Mouse (Mus musculus): ENCODE results near the gene Pkp1. TPM values are rescaled to one million over a fixed set of nuclear protein-coding genes. Genes with fewer than 3 reads are reported as not detected.

The Pkp1 gene
- total and polyA plus RNA-seq, 3 experiments, result not detected

GRCm38 (mm10) chr1:135857137-135857775 lies 61.8 kb downstream of the Pkp1 start:
- TF ChIP-seq ZKSCAN1 (IDR thresholded peaks at IDR 0.05; ENCODE audit: low read depth, low read length) (no peak), GABPA (IDR thresholded peaks at IDR 0.05; ENCODE audit: low read depth, low read length) (no peak), RAD21 (IDR thresholded peaks at IDR 0.05; ENCODE audit: low read depth, low read length) (no peak)
- Histone ChIP-seq H3K4me3 (ENCODE audit: control insufficient read depth in 1 of 2, insufficient read depth in 1 of 2, low read depth in 2 of 2, low read length in 2 of 2) (no peak overlapping the region), H3K27me3 (ENCODE audit: control insufficient read depth in 1 of 2, insufficient read depth in 2 of 2, low read length in 2 of 2) (peaks cover 0 to 4% of the 10 kb centered on the region in 2 experiments; a peak in 2 of 4 replicates), H3K27ac (ENCODE audit: control insufficient read depth, low read depth, low read length) (no peak overlapping the region), H3K4me1 (ENCODE audit: control insufficient read depth in 1 of 2, insufficient read depth in 2 of 2, low read length in 2 of 2) (no peaks in the 10 kb centered on the region), H3K79me2 (ENCODE audit: control insufficient read depth, insufficient read depth, low read length, poor library complexity) (no peaks in the 10 kb centered on the region), H3K36me3 (ENCODE audit: control insufficient read depth in 1 of 2, insufficient read depth in 2 of 2, low read length in 2 of 2) (no peaks in the 10 kb centered on the region), H3K9me3 (replicated peaks; ENCODE audit: insufficient read depth, low read length) (no peaks in the 10 kb centered on the region), H3K9ac (ENCODE audit: control insufficient read depth, low read depth, low read length, poor library complexity, severe bottlenecking) (no peak overlapping the region)
- DNase-seq (ENCODE audit: low read depth, low spot score), result no peak

DNA sequence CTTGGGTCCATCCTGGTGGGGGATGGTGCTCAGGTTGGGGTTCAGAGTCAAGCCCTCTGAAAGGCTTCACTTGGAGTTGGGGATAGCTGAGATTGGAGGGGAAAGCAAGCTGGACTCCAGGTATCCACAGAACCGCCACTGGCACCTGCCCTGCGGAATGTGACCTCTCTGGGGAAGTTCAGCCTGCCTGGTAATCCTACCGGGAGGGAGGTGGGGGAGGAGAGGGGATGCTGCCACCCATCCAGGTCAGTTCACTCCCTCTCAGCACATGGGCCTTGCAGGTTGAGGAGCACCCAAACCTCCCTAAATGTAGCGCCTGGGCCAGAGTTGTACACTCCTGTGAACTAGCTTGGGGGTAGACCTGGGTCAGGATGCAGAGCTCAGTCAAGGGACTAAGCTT lies 62.9 kb downstream of the Pkp1 start:
- no peak overlapping the region for H3K27ac ChIP-seq (ENCODE audit: control insufficient read depth, low read depth, low read length)
- H3K79me2 ChIP-seq (ENCODE audit: control insufficient read depth, insufficient read depth, low read length, poor library complexity), result no peaks in the 10 kb centered on the region
- H3K36me3 ChIP-seq (ENCODE audit: control insufficient read depth in 1 of 2, insufficient read depth in 2 of 2, low read length in 2 of 2), result no peaks in the 10 kb centered on the region
- no peaks in the 10 kb centered on the region for H3K4me1 ChIP-seq (ENCODE audit: control insufficient read depth in 1 of 2, insufficient read depth in 2 of 2, low read length in 2 of 2)
- H3K9ac ChIP-seq (ENCODE audit: control insufficient read depth, low read depth, low read length, poor library complexity, severe bottlenecking), result no peak overlapping the region
- H3K27me3 ChIP-seq (ENCODE audit: control insufficient read depth in 1 of 2, insufficient read depth in 2 of 2, low read length in 2 of 2), result peaks cover 0 to 4% of the 10 kb centered on the region in 2 experiments; a peak in 2 of 4 replicates
- DNase-seq (ENCODE audit: low read depth, low spot score), result no peak
- H3K4me3 ChIP-seq (ENCODE audit: control insufficient read depth in 1 of 2, insufficient read depth in 1 of 2, low read depth in 2 of 2, low read length in 2 of 2), result no peak overlapping the region
- H3K9me3 ChIP-seq (replicated peaks; ENCODE audit: insufficient read depth, low read length), result no peaks in the 10 kb centered on the region
- TF ChIP-seq RCOR1 (IDR thresholded peaks at IDR 0.05; ENCODE audit: low read depth, low read length) (no peak), TBP (IDR thresholded peaks at IDR 0.05; ENCODE audit: low read depth, low read length) (no peak), GABPA (IDR thresholded peaks at IDR 0.05; ENCODE audit: low read depth, low read length) (no peak), MEF2A (IDR thresholded peaks at IDR 0.05; ENCODE audit: extremely low read depth, insufficient replicate concordance, low read depth, low read length, poor library complexity, severe bottlenecking) (no peak), MYC (IDR thresholded peaks at IDR 0.05; ENCODE audit: low read depth, low read length) (no peak), MAX (IDR thresholded peaks at IDR 0.05; ENCODE audit: low read length) (no peak), CTCF (IDR thresholded peaks at IDR 0.05 in 2 of 3, conservative IDR thresholded peaks at IDR 0.05 in 1 of 3; ENCODE audit: control insufficient read depth in 1 of 3, insufficient read depth in 1 of 3, low read depth in 2 of 3, low read length in 3 of 3, poor library complexity in 1 of 3, severe bottlenecking in 1 of 3) (no peak), KAT2A (conservative IDR thresholded peaks at IDR 0.05; ENCODE audit: low read depth, low read length) (no peak)

DNA sequence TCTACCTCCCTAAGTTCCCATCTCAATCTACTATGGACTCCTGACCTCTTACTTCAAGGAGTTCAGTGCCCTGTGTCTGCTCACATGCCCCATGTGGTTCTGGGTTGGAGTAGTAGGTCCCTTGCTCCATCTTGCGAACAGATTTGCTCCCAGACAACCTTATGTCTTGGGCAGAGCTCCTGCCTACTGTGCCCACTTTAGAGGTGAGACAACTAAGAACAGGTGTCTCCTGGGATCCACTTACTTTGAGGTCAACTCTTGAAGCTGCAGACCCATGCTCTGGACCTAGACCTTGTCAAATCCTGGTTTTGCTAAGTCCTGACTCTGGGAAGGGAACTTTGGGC lies 63.7 kb downstream of the Pkp1 start:
- Histone ChIP-seq H3K4me3 (ENCODE audit: control insufficient read depth in 1 of 2, insufficient read depth in 1 of 2, low read depth in 2 of 2, low read length in 2 of 2) (no peak overlapping the region), H3K4me1 (ENCODE audit: control insufficient read depth in 1 of 2, insufficient read depth in 2 of 2, low read length in 2 of 2) (no peaks in the 10 kb centered on the region), H3K9me3 (replicated peaks; ENCODE audit: insufficient read depth, low read length) (no peaks in the 10 kb centered on the region), H3K79me2 (ENCODE audit: control insufficient read depth, insufficient read depth, low read length, poor library complexity) (no peaks in the 10 kb centered on the region), H3K27ac (ENCODE audit: control insufficient read depth, low read depth, low read length) (no peak overlapping the region), H3K36me3 (ENCODE audit: control insufficient read depth in 1 of 2, insufficient read depth in 2 of 2, low read length in 2 of 2) (no peaks in the 10 kb centered on the region), H3K27me3 (ENCODE audit: control insufficient read depth in 1 of 2, insufficient read depth in 2 of 2, low read length in 2 of 2) (peaks cover 0 to 2% of the 10 kb centered on the region in 2 experiments; a peak in 2 of 4 replicates), H3K9ac (ENCODE audit: control insufficient read depth, low read depth, low read length, poor library complexity, severe bottlenecking) (no peak overlapping the region)
- no peak for DNase-seq (ENCODE audit: low read depth, low spot score)
- TF ChIP-seq BHLHE40 (IDR thresholded peaks at IDR 0.05; ENCODE audit: borderline replicate concordance, low read depth, low read length) (no peak), ZC3H11A (IDR thresholded peaks at IDR 0.05; ENCODE audit: low read depth, low read length) (no peak), ZNF384 (IDR thresholded peaks at IDR 0.05; ENCODE audit: low read depth, low read length) (no peak), CHD2 (IDR thresholded peaks at IDR 0.05; ENCODE audit: low read length) (no peak), CTCF (IDR thresholded peaks at IDR 0.05 in 2 of 3, conservative IDR thresholded peaks at IDR 0.05 in 1 of 3; ENCODE audit: control insufficient read depth in 1 of 3, insufficient read depth in 1 of 3, low read depth in 2 of 3, low read length in 3 of 3, poor library complexity in 1 of 3, severe bottlenecking in 1 of 3) (no peak), MYB (IDR thresholded peaks at IDR 0.05; ENCODE audit: low read depth, low read length) (no peak), SIN3A (IDR thresholded peaks at IDR 0.05; ENCODE audit: low read length) (no peak), EP300 (IDR thresholded peaks at IDR 0.05; ENCODE audit: low read depth in 1 of 2, low read length in 2 of 2) (no peak), RAD21 (IDR thresholded peaks at IDR 0.05; ENCODE audit: low read depth, low read length) (no peak), USF1 (IDR thresholded peaks at IDR 0.05; ENCODE audit: low read depth, low read length) (no peak), ZMIZ1 (IDR thresholded peaks at IDR 0.05; ENCODE audit: low read depth, low read length) (no peak), GATA1 (IDR thresholded peaks at IDR 0.05; ENCODE audit: low read depth, low read length) (no peak), ZKSCAN1 (IDR thresholded peaks at IDR 0.05; ENCODE audit: low read depth, low read length) (no peak), RCOR1 (IDR thresholded peaks at IDR 0.05; ENCODE audit: low read depth, low read length) (no peak), E2F4 (IDR thresholded peaks at IDR 0.05; ENCODE audit: borderline replicate concordance, low read depth, low read length) (no peak), GABPA (IDR thresholded peaks at IDR 0.05; ENCODE audit: low read depth, low read length) (no peak), CHD1 (IDR thresholded peaks at IDR 0.05; ENCODE audit: low read depth, low read length) (no peak), POLR2A (IDR thresholded peaks at IDR 0.05; ENCODE audit: control insufficient read depth in 1 of 2, insufficient read depth in 1 of 2, low read depth in 1 of 2, low read length in 2 of 2, poor library complexity in 1 of 2) (no peak), NRF1 (IDR thresholded peaks at IDR 0.05; ENCODE audit: insufficient read depth, low read depth, low read length, poor library complexity, severe bottlenecking) (no peak)
